Mouse (Mus musculus): ENCODE measurements at regions not wholly inside any gene's neighbourhood (a gene's known extent, or its start where the extent isn't known, plus 50 kb on each side); places are given as distances from the start of the nearest gene placed in this dataset.

GRCm38 (mm10) chr10:87718491-87718890, 139.6 kb upstream of the Igf1 start:
- TF ChIP-seq HCFC1 (IDR thresholded peaks at IDR 0.05; ENCODE audit: borderline replicate concordance, insufficient read depth, low read length) (no peak), MAFK (IDR thresholded peaks at IDR 0.05; ENCODE audit: insufficient read depth, low read depth, low read length) (no peak), ZNF384 (IDR thresholded peaks at IDR 0.05; ENCODE audit: low read depth, low read length) (no peak), CHD2 (IDR thresholded peaks at IDR 0.05; ENCODE audit: low read depth, low read length) (no peak), ZC3H11A (IDR thresholded peaks at IDR 0.05; ENCODE audit: borderline replicate concordance, low read depth, low read length) (no peak)

Measured in ES-E14 (cell line).